19 mouse cellular contexts compared by ENCODE assay signal in genomic region chr1:105284116-105284515, GRCm38 (mm10).
A peak's percentile ranks its signal among the peaks of the same experiment; 100 is the strongest.
DNase-seq lines count a peak whose midpoint lies in the region; ATAC-seq lines count a peak whose summit lies in the region.
"Had no signal": no experiment of that assay in that cellular context is flagged by ENCODE, and none has a peak within 500 bp of the region (broad histone marks: within the 10 kb centered on the region; RNA-seq: fewer than 3 reads in every experiment).

No protein-coding gene starts in this region.

- no peaks in the 10 kb centered on the region for H3K36me3 ChIP-seq in kidney, embryonic 16.5 days (ENCODE audit: insufficient read depth, low read length)
- H3K36me3 ChIP-seq in midbrain, embryonic 15.5 days (replicated peaks) = 0 out of 2 replicates have a peak, but pooled peaks cover 3% of the 10 kb centered on the region
- no peaks in the 10 kb centered on the region; the same call in 1 of the 2 replicates for H3K36me3 ChIP-seq in midbrain, embryonic 16.5 days (ENCODE audit: control insufficient read depth, insufficient read depth, low read length)
- H3K36me3 ChIP-seq: limb, embryonic 10.5 days; liver, embryonic 15.5 days; lung, embryonic 15.5 days had no signal

- H3K27ac ChIP-seq in kidney, embryonic 16.5 days (ENCODE audit: low read length) = no peak overlapping the region
- H3K27ac ChIP-seq in midbrain, embryonic 15.5 days = no peak overlapping the region
- H3K27ac ChIP-seq in midbrain, embryonic 16.5 days (ENCODE audit: low read length) = no peak overlapping the region
- H3K27ac ChIP-seq: forebrain, embryonic 10.5 days; limb, embryonic 10.5 days; liver, embryonic 15.5 days; lung, embryonic 15.5 days; macrophage had no signal

- ATAC-seq in kidney, embryonic 16.5 days (ENCODE audit: low FRiP score, low TSS enrichment) = peak; percentile 47; the same call in 1 of the 2 replicates
- ATAC-seq in midbrain, embryonic 15.5 days (replicated peaks) = 0 out of 2 replicates have a peak, but pooled peaks have one; percentile 22
- ATAC-seq in midbrain, embryonic 16.5 days = no peak
- ATAC-seq: CD4-positive, CD25-positive, alpha-beta regulatory T cell, adult 4 months had no signal

- no peak overlapping the region for H3K4me2 ChIP-seq in kidney, embryonic 16.5 days (replicated peaks; ENCODE audit: low read depth, low read length)
- no peak overlapping the region for H3K4me2 ChIP-seq in midbrain, embryonic 15.5 days
- no peak overlapping the region for H3K4me2 ChIP-seq in midbrain, embryonic 16.5 days (ENCODE audit: low read length)
- H3K4me2 ChIP-seq: liver, embryonic 15.5 days; lung, embryonic 15.5 days had no signal

- WGBS in kidney, embryonic 16.5 days = 66% methylated on average over 8 of the region's 8 CpGs
- 74% methylated on average over 8 of the region's 8 CpGs for WGBS in midbrain, embryonic 15.5 days
- 79% methylated on average over 8 of the region's 8 CpGs for WGBS in midbrain, embryonic 16.5 days

- no peak overlapping the region for H3K9ac ChIP-seq in kidney, embryonic 16.5 days (replicated peaks; ENCODE audit: low read length)
- no peak overlapping the region for H3K9ac ChIP-seq in midbrain, embryonic 15.5 days
- no peak overlapping the region for H3K9ac ChIP-seq in midbrain, embryonic 16.5 days (ENCODE audit: low read depth, low read length)
- H3K9ac ChIP-seq: liver, embryonic 15.5 days; lung, embryonic 15.5 days had no signal

- no peaks in the 10 kb centered on the region for H3K9me3 ChIP-seq in kidney, embryonic 16.5 days (ENCODE audit: low read length)
- no peaks in the 10 kb centered on the region for H3K9me3 ChIP-seq in midbrain, embryonic 15.5 days
- H3K9me3 ChIP-seq in midbrain, embryonic 16.5 days (replicated peaks; ENCODE audit: control insufficient read depth, low read length, poor library complexity, severe bottlenecking) = no peaks in the 10 kb centered on the region
- H3K9me3 ChIP-seq: forebrain, embryonic 10.5 days; limb, embryonic 10.5 days; liver, embryonic 15.5 days; lung, embryonic 15.5 days had no signal

- no peak overlapping the region for H3K4me3 ChIP-seq in kidney, embryonic 16.5 days (ENCODE audit: low read length)
- no peak overlapping the region for H3K4me3 ChIP-seq in midbrain, embryonic 15.5 days
- H3K4me3 ChIP-seq in midbrain, embryonic 16.5 days (ENCODE audit: low read depth, low read length) = no peak overlapping the region
- H3K4me3 ChIP-seq: forebrain, embryonic 10.5 days; limb, embryonic 10.5 days; liver, embryonic 15.5 days; lung, embryonic 15.5 days had no signal

- H3K27me3 ChIP-seq in kidney, embryonic 16.5 days (ENCODE audit: insufficient read depth, low read length) = no peaks in the 10 kb centered on the region
- no peaks in the 10 kb centered on the region for H3K27me3 ChIP-seq in midbrain, embryonic 15.5 days (replicated peaks)
- no peaks in the 10 kb centered on the region for H3K27me3 ChIP-seq in midbrain, embryonic 16.5 days (ENCODE audit: control insufficient read depth, insufficient read depth, low read depth, low read length)
- H3K27me3 ChIP-seq: liver, embryonic 15.5 days; lung, embryonic 15.5 days had no signal

- peak; percentile 83 for DNase-seq in heart, adult 11 months
- no peak for DNase-seq in heart, adult 9 months (ENCODE audit: low spot score in 2 of 2)
- no peak for DNase-seq in kidney, adult 9 months
- no peak for DNase-seq in layer of hippocampus, postnatal 10 days (ENCODE audit: low spot score in 2 of 2)
- DNase-seq: adrenal gland, postnatal 36 days; cerebellum, adult 9-10 months; gastrocnemius, postnatal 25 days; liver; retina, postnatal 1 day; right cerebral cortex, postnatal 25 days had no signal

- no peaks in the 10 kb centered on the region for H3K4me1 ChIP-seq in kidney, embryonic 16.5 days (ENCODE audit: insufficient read depth, low read length)
- H3K4me1 ChIP-seq in midbrain, embryonic 15.5 days = no peaks in the 10 kb centered on the region
- no peaks in the 10 kb centered on the region for H3K4me1 ChIP-seq in midbrain, embryonic 16.5 days (ENCODE audit: control insufficient read depth, insufficient read depth, low read length)
- H3K4me1 ChIP-seq: limb, embryonic 10.5 days; liver, embryonic 15.5 days had no signal
